Mouse (Mus musculus): ENCODE data around the gene Psors1c2. TPM values are rescaled to one million over a fixed set of nuclear protein-coding genes. Genes with fewer than 3 reads are reported as not detected.
"Not testable (repeated sequence)": the region's sequence is repeated elsewhere in the genome, so short reads cannot be mapped to it uniquely, and the experiment has no call there.

Gene Psors1c2
- polyA plus RNA-seq, 1 experiment from 2014 or later = 0.22 TPM

GRCm38 (mm10) chr17:35503849-35504248, 29.2 kb upstream of the Psors1c2 start:
- Histone ChIP-seq H3K9me3 (ENCODE audit: control insufficient read depth, low read length) (no peaks in the 10 kb centered on the region), H3K4me3 (ENCODE audit: low read depth, low read length) (no peak overlapping the region), H3K36me3 (ENCODE audit: control insufficient read depth, insufficient read depth, low read length) (no peaks in the 10 kb centered on the region), H3K4me1 (ENCODE audit: control insufficient read depth, insufficient read depth, low read length) (0 out of 2 replicates have a peak, but pooled peaks cover 4% of the 10 kb centered on the region), H3K27me3 (ENCODE audit: control insufficient read depth, insufficient read depth, low read length) (peaks cover 28% of the 10 kb centered on the region), H3K4me2 (no peak overlapping the region), H3K27ac (ENCODE audit: low read depth, low read length) (no peak overlapping the region), H3K9ac (ENCODE audit: low read length) (no peak overlapping the region)
- 18% methylated on average over 5 of the region's 5 CpGs for WGBS
- ATAC-seq (ENCODE audit: low FRiP score) (no peak), DNase-seq (ENCODE audit: low spot score, missing footprints) (no peak)

- no peak overlapping the region for H3K9ac ChIP-seq (ENCODE audit: low read length)
- 5% methylated on average over 8 of the region's 8 CpGs for WGBS
- H3K36me3 ChIP-seq (ENCODE audit: control insufficient read depth, insufficient read depth, low read length) = no peaks in the 10 kb centered on the region
- H3K4me2 ChIP-seq = no peak overlapping the region
- H3K4me1 ChIP-seq (ENCODE audit: control insufficient read depth, insufficient read depth, low read length) = 0 out of 2 replicates have a peak, but pooled peaks cover 4% of the 10 kb centered on the region
- H3K4me3 ChIP-seq (ENCODE audit: low read depth, low read length) = no peak overlapping the region
- DNase-seq (ENCODE audit: low spot score, missing footprints) (peak; percentile 74), ATAC-seq (ENCODE audit: low FRiP score) (no peak)
- H3K9me3 ChIP-seq (ENCODE audit: control insufficient read depth, low read length) = no peaks in the 10 kb centered on the region
- H3K27ac ChIP-seq (ENCODE audit: low read depth, low read length) = no peak overlapping the region
- peaks cover 28% of the 10 kb centered on the region for H3K27me3 ChIP-seq (ENCODE audit: control insufficient read depth, insufficient read depth, low read length)
Observed at GRCm38 (mm10) chr17:35504628-35505481, 28.1 kb upstream of the Psors1c2 start.

GRCm38 (mm10) chr17:35505776-35506175, 27.2 kb upstream of the Psors1c2 start, which contains the start of gene Pou5f1:
TSS of gene Pou5f1 (plus strand) at chr17:35506018.
- H3K27me3 ChIP-seq (ENCODE audit: control insufficient read depth, insufficient read depth, low read length) = peaks cover 28% of the 10 kb centered on the region
- ATAC-seq (ENCODE audit: low FRiP score) (no peak), DNase-seq (ENCODE audit: low spot score, missing footprints) (peak; percentile 69)
- H3K4me3 ChIP-seq (ENCODE audit: low read depth, low read length) = no peak within 1 kb of the TSS
- no peak within 1 kb of the TSS for H3K4me2 ChIP-seq
- H3K36me3 ChIP-seq (ENCODE audit: control insufficient read depth, insufficient read depth, low read length) = no peaks in the 10 kb centered on the region
- no peaks in the 10 kb centered on the region for H3K9me3 ChIP-seq (ENCODE audit: control insufficient read depth, low read length)
- H3K9ac ChIP-seq (ENCODE audit: low read length) = no peak within 1 kb of the TSS
- 25% methylated on average over 12 of the region's 13 CpGs for WGBS
- H3K4me1 ChIP-seq (ENCODE audit: control insufficient read depth, insufficient read depth, low read length) = 0 out of 2 replicates have a peak, but pooled peaks cover 4% of the 10 kb centered on the region
- H3K27ac ChIP-seq (ENCODE audit: low read depth, low read length) = no peak within 1 kb of the TSS

- Histone ChIP-seq H3K36me3 (ENCODE audit: control insufficient read depth, insufficient read depth, low read length) (no peaks in the 10 kb centered on the region), H3K4me2 (no peak overlapping the region), H3K27me3 (ENCODE audit: control insufficient read depth, insufficient read depth, low read length) (peaks cover 28% of the 10 kb centered on the region), H3K9ac (ENCODE audit: low read length) (no peak overlapping the region), H3K4me1 (ENCODE audit: control insufficient read depth, insufficient read depth, low read length) (0 out of 2 replicates have a peak, but pooled peaks cover 4% of the 10 kb centered on the region), H3K9me3 (ENCODE audit: control insufficient read depth, low read length) (no peaks in the 10 kb centered on the region), H3K4me3 (ENCODE audit: low read depth, low read length) (no peak overlapping the region), H3K27ac (ENCODE audit: low read depth, low read length) (no peak overlapping the region)
- 8% methylated on average over 10 of the region's 10 CpGs for WGBS
- peak; percentile 84 for DNase-seq (ENCODE audit: low spot score, missing footprints)
- no peak for ATAC-seq (ENCODE audit: low FRiP score)
Observed at GRCm38 (mm10) chr17:35506881-35507280, 26.1 kb upstream of the Psors1c2 start.

GRCm38 (mm10) chr17:35507556-35508260, 25.3 kb upstream of the Psors1c2 start:
- ATAC-seq (ENCODE audit: low FRiP score) (no peak), DNase-seq (ENCODE audit: low spot score, missing footprints) (peak; percentile 85)
- no peak overlapping the region for H3K9ac ChIP-seq (ENCODE audit: low read length)
- peaks cover 28% of the 10 kb centered on the region for H3K27me3 ChIP-seq (ENCODE audit: control insufficient read depth, insufficient read depth, low read length)
- no peaks in the 10 kb centered on the region for H3K9me3 ChIP-seq (ENCODE audit: control insufficient read depth, low read length)
- 0 out of 2 replicates have a peak, but pooled peaks cover 4% of the 10 kb centered on the region for H3K4me1 ChIP-seq (ENCODE audit: control insufficient read depth, insufficient read depth, low read length)
- H3K27ac ChIP-seq (ENCODE audit: low read depth, low read length) = no peak overlapping the region
- WGBS = 19% methylated on average over 13 of the region's 13 CpGs
- no peak overlapping the region for H3K4me3 ChIP-seq (ENCODE audit: low read depth, low read length)
- H3K4me2 ChIP-seq = no peak overlapping the region
- no peaks in the 10 kb centered on the region for H3K36me3 ChIP-seq (ENCODE audit: control insufficient read depth, insufficient read depth, low read length)

GRCm38 (mm10) chr17:35508279-35508678, 24.7 kb upstream of the Psors1c2 start:
- WGBS = 54% methylated on average over 5 of the region's 5 CpGs
- H3K9me3 ChIP-seq (ENCODE audit: control insufficient read depth, low read length); H3K4me2 ChIP-seq; H3K36me3 ChIP-seq (ENCODE audit: control insufficient read depth, insufficient read depth, low read length); H3K27ac ChIP-seq (ENCODE audit: low read depth, low read length); H3K9ac ChIP-seq (ENCODE audit: low read length); ATAC-seq (ENCODE audit: low FRiP score); H3K4me1 ChIP-seq (ENCODE audit: control insufficient read depth, insufficient read depth, low read length); H3K4me3 ChIP-seq (ENCODE audit: low read depth, low read length): not testable (repeated sequence)
- peaks cover 28% of the 10 kb centered on the region for H3K27me3 ChIP-seq (ENCODE audit: control insufficient read depth, insufficient read depth, low read length)
- peak; percentile 60 for DNase-seq (ENCODE audit: low spot score, missing footprints)

- no peak for ATAC-seq (ENCODE audit: low FRiP score)
- no peak overlapping the region for H3K4me3 ChIP-seq (ENCODE audit: low read depth, low read length)
- no peak for DNase-seq (ENCODE audit: low spot score, missing footprints)
- H3K27me3 ChIP-seq (ENCODE audit: control insufficient read depth, insufficient read depth, low read length) = peaks cover 28% of the 10 kb centered on the region
- H3K27ac ChIP-seq (ENCODE audit: low read depth, low read length) = no peak overlapping the region
- H3K36me3 ChIP-seq (ENCODE audit: control insufficient read depth, insufficient read depth, low read length) = no peaks in the 10 kb centered on the region
- H3K9me3 ChIP-seq (ENCODE audit: control insufficient read depth, low read length) = no peaks in the 10 kb centered on the region
- H3K4me2 ChIP-seq = no peak overlapping the region
- H3K4me1 ChIP-seq (ENCODE audit: control insufficient read depth, insufficient read depth, low read length) = peaks cover 4% of the 10 kb centered on the region; the same call in 1 of the 2 replicates
- H3K9ac ChIP-seq (ENCODE audit: low read length) = no peak overlapping the region
- 47% methylated on average over 8 of the region's 8 CpGs for WGBS
Observed at GRCm38 (mm10) chr17:35509284-35509683, 23.7 kb upstream of the Psors1c2 start.

GRCm38 (mm10) chr17:35512916-35513626, 19.9 kb upstream of the Psors1c2 start:
- ATAC-seq (ENCODE audit: low FRiP score) (no peak), DNase-seq (ENCODE audit: low spot score, missing footprints) (peak; percentile 17)
- Histone ChIP-seq H3K36me3 (ENCODE audit: control insufficient read depth, insufficient read depth, low read length) (no peaks in the 10 kb centered on the region), H3K4me3 (ENCODE audit: low read depth, low read length) (no peak overlapping the region), H3K27ac (ENCODE audit: low read depth, low read length) (no peak overlapping the region), H3K9ac (ENCODE audit: low read length) (no peak overlapping the region), H3K9me3 (ENCODE audit: control insufficient read depth, low read length) (no peaks in the 10 kb centered on the region), H3K27me3 (ENCODE audit: control insufficient read depth, insufficient read depth, low read length) (peaks cover under 1% of the 10 kb centered on the region; the same call in 1 of the 2 replicates), H3K4me1 (ENCODE audit: control insufficient read depth, insufficient read depth, low read length) (peaks cover 23% of the 10 kb centered on the region), H3K4me2 (no peak overlapping the region)
- WGBS = 91% methylated on average over 7 of the region's 7 CpGs
